Mouse (Mus musculus): ENCODE measurements around the gene Hoxb13. TPM values are rescaled to one million over a fixed set of nuclear protein-coding genes. Genes with fewer than 3 reads are reported as not detected.

The Hoxb13 gene
- polyA plus RNA-seq, 1 experiment: not detected

DNA sequence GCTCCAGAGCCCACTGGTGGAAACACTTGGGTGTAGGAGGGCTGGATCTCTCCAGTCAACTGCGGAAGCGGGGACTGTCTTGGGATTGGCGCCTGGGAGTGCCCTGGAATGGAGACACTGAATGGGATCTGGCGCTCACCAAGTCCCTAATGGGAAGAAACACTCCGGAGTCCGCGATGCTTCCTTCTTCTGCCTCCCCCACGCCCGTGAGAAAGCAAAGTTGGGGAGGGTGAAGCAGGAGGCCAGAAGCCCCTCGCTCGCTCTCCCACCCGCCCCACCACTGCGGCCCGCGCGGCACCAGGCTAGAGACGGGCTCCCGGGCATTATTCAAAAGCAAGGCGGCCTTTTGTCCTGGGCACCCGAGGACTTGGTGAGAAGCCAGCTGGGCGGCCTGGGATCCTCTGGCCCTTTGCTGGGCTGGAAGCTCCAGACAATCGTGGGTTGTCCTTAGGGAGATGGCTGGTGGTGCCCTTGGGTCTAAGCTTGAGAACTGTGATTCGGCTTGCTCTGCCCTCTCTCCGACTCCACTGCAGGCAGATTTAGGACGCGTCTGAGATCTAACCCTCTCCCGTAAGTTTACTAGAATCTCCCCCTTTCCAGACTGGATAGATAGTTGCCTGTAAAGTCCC, 16.5 kb upstream of the Hoxb13 start:
- Histone ChIP-seq H3K27ac (replicated peaks; ENCODE audit: low read depth, low read length) (no peak overlapping the region), H3K4me1 (ENCODE audit: control insufficient read depth, insufficient read depth, insufficient read length, low read length) (no peaks in the 10 kb centered on the region), H3K4me3 (ENCODE audit: insufficient read depth, low read depth, low read length) (no peak overlapping the region)

DNA sequence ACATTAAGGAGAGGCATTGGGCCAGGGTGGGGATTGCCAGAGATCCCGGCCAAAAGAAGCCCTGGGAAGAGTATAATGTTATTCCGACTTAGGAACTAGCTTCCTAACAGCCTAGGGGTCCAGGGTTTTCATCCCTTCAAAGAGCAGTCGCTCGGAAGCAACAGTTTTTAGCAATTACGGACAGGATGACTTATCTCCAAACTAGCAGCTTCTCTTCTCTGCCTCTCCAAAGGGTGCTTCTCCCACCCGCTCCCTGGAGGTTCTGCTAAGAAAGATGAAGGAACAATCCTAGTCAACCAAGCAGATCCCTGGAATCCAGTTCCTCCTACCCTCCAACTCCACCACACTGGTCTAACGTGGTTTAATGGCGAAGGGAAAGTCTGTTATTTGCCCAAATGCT, 15.8 kb upstream of the Hoxb13 start:
- no peaks in the 10 kb centered on the region for H3K4me1 ChIP-seq (ENCODE audit: control insufficient read depth, insufficient read depth, insufficient read length, low read length)
- no peak overlapping the region for H3K4me3 ChIP-seq (ENCODE audit: insufficient read depth, low read depth, low read length)

DNA sequence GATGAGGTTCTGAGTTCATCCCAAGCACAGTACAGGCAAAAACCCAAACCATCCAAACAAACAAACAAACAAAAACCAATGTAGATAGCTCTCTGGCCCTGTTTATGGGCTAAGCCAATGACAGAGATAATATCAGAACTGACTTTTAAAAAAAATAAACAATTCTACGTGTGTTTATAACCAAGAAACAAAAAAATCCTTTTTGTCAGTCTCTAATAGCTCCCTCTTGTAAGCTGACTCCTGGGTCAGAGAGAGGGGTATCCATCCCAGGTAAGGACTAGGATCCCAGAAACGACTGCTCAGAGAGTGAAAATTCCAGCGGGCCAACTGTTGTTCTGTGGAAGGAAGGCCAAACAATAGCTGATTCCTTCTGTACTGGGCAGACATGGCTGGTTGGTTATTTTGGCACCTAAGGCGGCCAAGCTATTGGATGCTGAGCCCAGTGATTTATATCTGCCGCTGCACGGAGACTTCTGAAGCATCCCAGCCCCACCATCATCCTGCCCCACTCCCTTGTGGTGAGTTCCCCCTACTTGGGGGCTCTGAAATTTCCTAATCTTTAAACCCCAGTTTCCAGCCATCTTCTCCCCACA, 15.1 kb upstream of the Hoxb13 start:
- Histone ChIP-seq H3K27ac (replicated peaks; ENCODE audit: low read depth, low read length) (no peak overlapping the region), H3K4me3 (ENCODE audit: insufficient read depth, low read depth, low read length) (no peak overlapping the region), H3K4me1 (ENCODE audit: control insufficient read depth, insufficient read depth, insufficient read length, low read length) (no peaks in the 10 kb centered on the region)

More for the DNA sequence above, 15.8 kb upstream of the Hoxb13 start:
- no peak overlapping the region for H3K27ac ChIP-seq (replicated peaks; ENCODE audit: low read depth, low read length)

DNA sequence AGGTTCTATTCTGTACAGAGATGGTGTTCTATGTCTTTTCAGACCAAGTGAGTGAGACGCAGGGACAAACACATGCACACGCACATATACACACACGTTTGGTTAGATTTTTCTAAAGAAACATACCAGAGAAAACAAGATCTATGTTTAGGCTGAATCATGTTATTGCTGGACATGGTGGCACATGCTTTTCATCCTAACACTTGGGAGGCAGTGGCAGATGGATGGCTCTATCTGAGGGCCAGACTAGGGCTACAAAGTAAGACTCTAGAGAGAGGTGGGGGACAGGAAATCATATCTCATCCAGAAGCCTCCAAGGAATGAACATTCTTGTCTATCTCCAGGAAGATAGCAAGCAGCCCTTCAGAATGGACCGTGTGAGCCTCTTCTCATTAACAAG, 13.1 kb upstream of the Hoxb13 start:
- Histone ChIP-seq H3K4me1 (ENCODE audit: control insufficient read depth, insufficient read depth, insufficient read length, low read length) (no peaks in the 10 kb centered on the region), H3K27ac (replicated peaks; ENCODE audit: low read depth, low read length) (no peak overlapping the region), H3K4me3 (ENCODE audit: insufficient read depth, low read depth, low read length) (no peak overlapping the region)

DNA sequence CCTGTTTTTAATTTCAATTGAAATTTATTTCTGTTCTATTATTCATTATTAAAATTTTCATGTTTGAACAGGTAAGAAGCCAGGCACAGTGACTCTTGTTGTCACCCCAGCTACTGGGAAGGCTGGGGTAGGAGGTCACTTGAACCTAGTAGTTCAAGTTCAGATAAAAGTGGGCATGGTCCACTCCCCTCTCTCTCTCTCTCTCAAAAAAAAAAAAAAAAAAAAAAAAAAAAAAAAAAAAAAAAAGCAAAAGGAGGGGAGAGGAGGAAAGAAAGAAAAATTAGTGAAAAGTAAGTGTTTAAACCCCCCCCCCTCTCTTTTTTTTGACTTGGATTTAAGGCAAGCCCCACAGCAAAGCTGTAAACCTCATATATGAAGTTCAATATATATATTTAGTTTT, 9.9 kb upstream of the Hoxb13 start:
- H3K4me1 ChIP-seq (ENCODE audit: control insufficient read depth, insufficient read depth, insufficient read length, low read length): no peaks in the 10 kb centered on the region
- no peak overlapping the region for H3K4me3 ChIP-seq (ENCODE audit: insufficient read depth, low read depth, low read length)
- no peak overlapping the region for H3K27ac ChIP-seq (replicated peaks; ENCODE audit: low read depth, low read length)

DNA sequence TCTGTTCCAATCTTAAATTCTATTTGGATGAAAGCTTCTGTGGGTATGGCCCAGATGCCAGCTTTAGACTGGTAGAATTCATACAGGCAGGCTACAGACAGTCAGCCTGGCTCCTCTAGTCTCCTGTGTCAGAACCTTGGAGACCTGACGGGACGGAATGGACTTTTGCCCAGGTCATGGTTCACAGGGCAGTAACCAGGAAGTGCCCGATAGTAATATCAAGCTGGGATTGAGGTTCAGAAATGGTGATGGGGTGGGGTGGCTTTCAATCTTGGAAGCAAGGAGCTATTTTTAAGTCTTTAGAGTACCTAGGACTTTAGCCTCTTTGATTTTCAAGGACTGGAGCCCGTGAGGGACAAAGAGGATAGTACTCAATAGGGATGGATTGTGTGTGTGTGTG, 6.8 kb upstream of the Hoxb13 start:
- no peaks in the 10 kb centered on the region for H3K4me1 ChIP-seq (ENCODE audit: control insufficient read depth, insufficient read depth, insufficient read length, low read length)
- H3K27ac ChIP-seq (replicated peaks; ENCODE audit: low read depth, low read length): no peak overlapping the region
- no peak overlapping the region for H3K4me3 ChIP-seq (ENCODE audit: insufficient read depth, low read depth, low read length)

DNA sequence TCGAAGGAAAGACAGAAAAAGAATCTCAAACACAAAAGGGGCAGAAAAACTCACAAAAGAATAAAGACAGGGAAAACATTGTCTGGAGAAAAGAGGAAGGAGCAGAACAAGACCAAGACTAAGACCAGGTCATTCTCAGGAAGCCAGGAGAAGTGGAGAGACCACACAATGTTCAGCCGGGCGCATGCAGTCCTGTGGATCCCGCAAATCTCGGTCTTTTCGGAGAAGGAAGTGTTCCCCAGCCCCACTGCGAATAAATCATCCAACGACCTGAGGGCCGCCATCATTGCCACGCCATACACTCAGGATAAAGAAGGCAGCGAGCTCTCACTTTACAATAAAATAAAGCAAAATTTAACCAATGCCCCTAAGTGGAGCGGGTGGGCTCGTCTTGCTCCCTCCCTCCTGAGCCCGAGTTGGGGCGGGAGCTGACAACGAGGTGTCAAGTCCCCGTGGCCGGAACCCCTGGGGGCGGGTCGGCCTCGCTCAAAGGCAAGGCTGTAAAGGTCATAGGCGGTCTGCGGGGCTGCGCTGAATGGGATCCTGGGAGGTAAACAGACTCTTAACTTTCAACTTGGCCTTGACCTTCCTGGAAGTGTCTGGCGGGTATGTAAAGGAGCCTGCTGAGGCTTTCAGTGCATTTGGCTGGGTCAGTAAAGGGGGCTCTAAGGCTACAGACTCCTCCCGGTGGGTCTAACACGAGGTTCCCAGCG, 4.2 kb upstream of the Hoxb13 start:
- Histone ChIP-seq H3K27ac (replicated peaks; ENCODE audit: low read depth, low read length) (no peak overlapping the region), H3K4me1 (ENCODE audit: control insufficient read depth, insufficient read depth, insufficient read length, low read length) (no peaks in the 10 kb centered on the region), H3K4me3 (ENCODE audit: insufficient read depth, low read depth, low read length) (no peak overlapping the region)

DNA sequence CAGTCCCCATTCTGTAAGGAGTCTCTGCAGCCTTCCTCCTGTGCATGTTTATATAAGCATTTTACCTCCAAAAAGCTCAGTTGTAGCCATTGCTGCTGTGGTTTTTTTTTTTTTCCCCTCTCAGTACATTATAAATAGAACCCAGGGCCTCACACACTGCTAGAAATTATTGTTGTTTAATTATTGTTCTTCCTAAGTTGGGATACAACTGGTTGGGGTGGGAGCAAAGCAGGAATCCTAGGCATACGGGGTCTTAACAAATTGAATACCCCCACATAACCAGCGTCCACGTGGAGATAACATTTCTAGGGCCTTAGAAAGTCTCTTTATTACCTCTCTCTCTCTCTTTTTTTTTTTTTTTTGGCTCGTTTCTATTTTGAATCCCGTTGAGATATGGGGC, 3.0 kb upstream of the Hoxb13 start:
- Histone ChIP-seq H3K4me3 (ENCODE audit: insufficient read depth, low read depth, low read length) (no peak overlapping the region), H3K27ac (replicated peaks; ENCODE audit: low read depth, low read length) (no peak overlapping the region), H3K4me1 (ENCODE audit: control insufficient read depth, insufficient read depth, insufficient read length, low read length) (no peaks in the 10 kb centered on the region)

DNA sequence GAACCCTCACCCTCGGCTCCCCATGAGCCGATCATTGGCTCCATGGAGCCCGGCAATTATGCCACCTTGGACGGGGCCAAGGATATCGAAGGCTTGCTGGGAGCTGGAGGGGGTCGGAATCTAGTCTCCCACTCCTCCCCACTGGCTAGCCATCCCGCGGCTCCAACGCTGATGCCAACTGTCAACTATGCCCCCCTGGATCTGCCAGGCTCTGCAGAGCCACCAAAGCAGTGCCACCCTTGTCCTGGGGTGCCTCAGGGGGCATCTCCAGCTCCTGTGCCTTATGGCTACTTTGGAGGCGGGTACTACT, 240 bp downstream of the Hoxb13 start:
- Histone ChIP-seq H3K27ac (replicated peaks; ENCODE audit: low read depth, low read length) (no peak overlapping the region), H3K4me1 (ENCODE audit: control insufficient read depth, insufficient read depth, insufficient read length, low read length) (no peaks in the 10 kb centered on the region), H3K4me3 (ENCODE audit: insufficient read depth, low read depth, low read length) (no peak overlapping the region)

DNA sequence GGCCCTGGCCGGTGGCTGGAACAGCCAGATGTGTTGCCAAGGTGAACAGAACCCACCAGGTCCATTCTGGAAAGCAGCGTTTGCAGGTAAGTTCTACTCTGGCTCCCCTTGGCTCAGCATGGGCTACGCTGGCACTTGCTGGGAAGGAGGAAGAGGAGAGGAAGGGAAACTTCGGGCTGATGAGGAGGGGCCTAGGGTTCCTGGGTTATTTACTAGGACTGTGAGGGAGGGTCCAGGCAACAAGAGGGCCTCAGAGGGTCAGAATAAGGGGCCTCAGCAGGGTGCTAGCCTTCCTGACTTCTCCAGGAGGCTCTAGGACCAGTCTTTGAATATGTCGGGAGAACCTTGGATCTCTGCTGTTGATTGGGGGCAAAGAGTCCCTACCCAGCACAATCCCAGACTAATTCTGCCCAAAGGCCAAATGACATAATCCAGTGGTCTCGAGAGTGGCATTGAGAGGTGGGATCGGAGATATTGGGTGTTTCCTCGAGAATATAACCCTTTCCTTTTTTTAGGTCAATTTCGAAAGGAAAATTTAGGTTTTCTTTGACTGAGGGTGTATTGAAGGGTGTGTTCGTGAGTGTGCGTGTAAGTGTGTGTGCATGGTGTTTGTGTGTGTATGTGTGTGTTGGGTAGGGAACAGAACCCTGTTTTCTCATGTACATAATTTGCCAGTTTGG, 985 bp downstream of the Hoxb13 start:
- H3K27ac ChIP-seq (replicated peaks; ENCODE audit: low read depth, low read length): no peak overlapping the region
- H3K4me3 ChIP-seq (ENCODE audit: insufficient read depth, low read depth, low read length): no peak overlapping the region
- no peaks in the 10 kb centered on the region for H3K4me1 ChIP-seq (ENCODE audit: control insufficient read depth, insufficient read depth, insufficient read length, low read length)

DNA sequence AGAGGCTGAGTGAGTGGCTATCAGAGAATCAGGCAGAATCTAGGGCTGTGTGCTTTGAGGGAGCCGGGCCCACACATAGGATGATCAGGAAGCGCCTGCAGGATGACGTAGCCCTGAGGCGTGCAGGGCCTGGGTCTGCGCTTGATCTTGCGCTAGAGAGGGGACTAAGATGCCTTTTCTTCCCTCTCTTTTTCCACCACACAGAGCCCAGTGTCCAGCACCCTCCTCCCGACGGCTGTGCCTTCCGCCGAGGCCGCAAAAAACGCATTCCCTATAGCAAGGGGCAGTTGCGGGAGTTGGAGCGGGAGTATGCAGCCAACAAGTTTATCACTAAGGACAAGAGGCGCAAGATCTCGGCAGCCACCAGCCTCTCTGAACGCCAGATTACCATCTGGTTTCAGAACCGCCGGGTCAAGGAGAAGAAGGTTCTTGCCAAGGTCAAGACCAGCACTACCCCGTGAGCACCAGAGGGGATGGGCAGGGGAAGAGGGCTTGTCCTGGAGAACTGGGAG, 1.7 kb downstream of the Hoxb13 start:
- H3K4me1 ChIP-seq (ENCODE audit: control insufficient read depth, insufficient read depth, insufficient read length, low read length): no peaks in the 10 kb centered on the region
- no peak overlapping the region for H3K27ac ChIP-seq (replicated peaks; ENCODE audit: low read depth, low read length)
- no peak overlapping the region for H3K4me3 ChIP-seq (ENCODE audit: insufficient read depth, low read depth, low read length)

DNA sequence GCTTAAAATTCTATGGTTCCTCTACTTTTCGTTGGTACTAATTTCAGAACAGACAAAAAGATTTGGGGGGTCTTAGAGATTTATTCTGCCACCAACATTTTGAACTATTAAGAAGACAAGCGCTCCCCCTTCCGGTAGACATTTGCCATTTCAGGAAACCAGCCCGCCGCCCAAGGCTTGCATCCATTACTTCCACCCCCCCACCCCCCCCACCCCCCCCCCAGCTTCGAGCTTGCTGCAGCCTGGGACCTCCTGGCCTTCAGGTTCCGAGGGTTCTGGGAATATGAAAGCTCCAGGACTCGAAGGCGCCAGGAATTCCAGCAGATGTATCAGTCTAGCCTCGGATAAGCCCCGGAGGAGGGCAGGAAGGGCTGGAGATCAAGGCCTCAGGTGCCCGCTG, 4.5 kb downstream of the Hoxb13 start:
- no peak overlapping the region for H3K4me3 ChIP-seq (ENCODE audit: insufficient read depth, low read depth, low read length)
- no peaks in the 10 kb centered on the region for H3K4me1 ChIP-seq (ENCODE audit: control insufficient read depth, insufficient read depth, insufficient read length, low read length)
- H3K27ac ChIP-seq (replicated peaks; ENCODE audit: low read depth, low read length): no peak overlapping the region

DNA sequence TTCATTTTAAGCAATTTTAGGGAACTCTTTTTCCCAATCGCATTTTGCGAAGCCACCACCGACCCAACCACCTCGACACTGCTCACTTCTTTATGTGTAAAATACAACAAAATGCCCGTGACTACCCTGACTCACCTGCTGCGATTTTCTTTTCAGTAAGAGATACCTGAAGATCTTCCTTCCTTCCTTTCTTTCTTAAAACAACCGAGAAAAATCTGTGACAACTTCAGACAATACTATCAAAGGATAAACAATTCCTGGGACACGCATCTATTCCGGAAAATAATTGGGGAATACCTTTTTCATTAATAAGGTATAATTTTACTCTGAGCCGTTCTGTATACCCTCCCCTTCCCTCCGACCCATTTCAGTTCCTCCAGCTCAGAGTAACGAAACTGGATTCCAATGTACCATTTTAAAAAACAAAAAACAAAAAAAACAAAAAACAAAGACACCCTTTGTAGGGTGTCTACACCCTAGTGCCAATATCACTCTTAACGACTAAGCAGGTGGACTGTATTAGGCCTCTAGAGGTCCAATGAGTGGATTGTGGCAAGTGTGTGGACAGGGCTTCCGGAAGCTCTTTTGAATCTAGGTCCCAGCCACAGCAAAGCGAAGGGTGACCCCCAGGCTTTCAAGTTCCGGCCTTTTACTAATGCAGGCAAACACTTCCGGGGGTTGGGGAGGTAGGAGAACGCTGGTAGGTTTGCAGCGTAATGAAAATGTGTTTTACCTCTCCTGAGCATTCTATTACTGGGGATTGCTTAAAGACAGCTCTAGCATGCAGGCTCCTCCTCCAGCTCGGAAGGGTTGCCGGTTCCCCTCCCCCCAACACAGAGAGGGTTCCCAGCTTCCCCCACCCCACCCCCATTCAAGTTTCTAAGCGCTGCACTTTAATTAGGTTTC, 5.3 kb downstream of the Hoxb13 start:
- H3K4me1 ChIP-seq (ENCODE audit: control insufficient read depth, insufficient read depth, insufficient read length, low read length): no peaks in the 10 kb centered on the region
- H3K4me3 ChIP-seq (ENCODE audit: insufficient read depth, low read depth, low read length): no peak overlapping the region
- no peak overlapping the region for H3K27ac ChIP-seq (replicated peaks; ENCODE audit: low read depth, low read length)

DNA sequence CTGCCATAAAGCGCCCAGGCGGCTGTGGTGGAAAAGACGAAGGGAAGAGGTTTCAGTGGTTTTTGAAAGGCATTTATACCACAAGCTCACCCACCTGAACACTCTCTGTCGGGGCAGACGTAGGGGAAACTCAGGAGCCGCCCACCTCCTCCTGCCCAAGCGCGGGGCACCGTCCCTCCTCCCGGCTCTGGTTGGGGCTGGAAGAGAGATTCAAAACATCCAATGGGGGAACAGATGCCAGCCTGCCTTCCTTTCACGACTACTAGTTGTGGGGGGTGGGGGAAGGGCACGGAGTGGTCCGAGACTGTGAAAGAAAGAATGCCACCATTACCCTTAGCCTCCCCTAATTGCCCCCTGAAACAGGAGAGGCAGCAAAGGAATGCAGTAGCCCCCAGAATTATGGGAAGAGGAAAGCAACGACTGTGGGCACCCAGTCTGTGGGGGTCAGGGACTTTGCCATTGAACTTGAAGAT, 6.1 kb downstream of the Hoxb13 start:
- Histone ChIP-seq H3K4me1 (ENCODE audit: control insufficient read depth, insufficient read depth, insufficient read length, low read length) (no peaks in the 10 kb centered on the region), H3K27ac (replicated peaks; ENCODE audit: low read depth, low read length) (no peak overlapping the region), H3K4me3 (ENCODE audit: insufficient read depth, low read depth, low read length) (no peak overlapping the region)

DNA sequence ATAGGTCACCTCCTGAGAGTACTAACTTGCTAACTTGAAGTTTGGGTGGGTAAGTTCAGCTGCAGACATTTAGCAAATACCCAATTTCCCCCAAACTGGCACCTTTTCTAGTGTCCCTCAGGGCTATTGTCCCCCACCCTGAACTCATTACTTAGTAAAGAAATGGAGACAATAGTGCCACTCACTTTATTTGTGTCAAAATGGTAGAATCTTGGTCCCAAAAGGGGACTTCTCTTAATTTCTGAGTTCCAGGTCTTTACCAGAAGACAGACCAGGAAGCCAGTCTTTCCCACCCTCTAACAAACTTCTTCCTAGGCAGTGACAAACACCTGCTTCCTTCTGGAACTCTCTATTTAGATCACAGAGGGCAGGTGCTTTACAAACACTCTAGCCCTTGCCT, 7.6 kb downstream of the Hoxb13 start:
- Histone ChIP-seq H3K27ac (replicated peaks; ENCODE audit: low read depth, low read length) (no peak overlapping the region), H3K4me3 (ENCODE audit: insufficient read depth, low read depth, low read length) (no peak overlapping the region), H3K4me1 (ENCODE audit: control insufficient read depth, insufficient read depth, insufficient read length, low read length) (no peaks in the 10 kb centered on the region)
